Mouse (Mus musculus) megakaryocyte, adult 5-6 weeks (primary cell): ENCODE results near the gene Trim2. TPM values are rescaled to one million over a fixed set of nuclear protein-coding genes. Genes with fewer than 3 reads are reported as not detected.
A peak's percentile ranks its signal among the peaks of the same experiment; 100 is the strongest.

Source experiments
- ATAC-seq: 2 replicates; pipeline ENCODE4 v1.8.0; 2016; ENCODE audit warnings: mild to moderate bottlenecking, inconsistent platforms; ENCODE audit not compliant: poor library complexity, severe bottlenecking
- total RNA-seq, 2 experiments: library from RNA; stranded (forward) in 1 of 2; stranded (reverse) in 1 of 2; fragments of 153-499, 151-499 nt in 1 of 2; fragments of 221-1000, 200-1000 nt in 1 of 2; gene quantifications; 2 replicates each; pipeline versions ENCODE4 v1.2.3 to v1.2.4; 2015 to 2017

Gene Trim2
- total RNA-seq, 2 experiments from 2014 or later, result 0.99 TPM; not detected in 1

- ATAC-seq, result no peak
These were observed 17.7 kb downstream of the Trim2 start for GRCm38 (mm10) chr3:84288931-84289330.

GRCm38 (mm10) chr3:84287256-84287655 lies 19.4 kb downstream of the Trim2 start:
- no peak for ATAC-seq

DNA sequence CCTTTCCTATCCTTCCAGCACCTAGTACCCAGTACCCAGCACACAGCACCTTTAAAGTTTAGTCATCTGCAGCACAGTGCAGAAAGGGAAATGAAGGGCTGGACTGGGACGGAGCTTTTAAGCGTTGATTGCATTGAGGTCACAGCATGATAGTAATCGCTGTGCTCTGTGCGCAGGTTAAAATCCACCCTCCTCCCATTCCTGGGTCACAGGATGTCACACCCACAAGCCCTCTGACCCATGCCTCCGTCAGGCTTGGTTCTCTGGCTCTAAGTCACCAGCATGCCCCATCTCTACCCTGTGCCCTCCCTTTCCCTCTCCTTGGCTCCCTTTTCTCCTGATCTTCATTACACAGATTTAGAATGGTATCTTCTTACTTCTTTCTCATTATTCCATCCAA lies 20.4 kb downstream of the Trim2 start:
- ATAC-seq, result no peak

GRCm38 (mm10) chr3:84284796-84285195 lies 21.9 kb downstream of the Trim2 start:
- no peak for ATAC-seq

DNA sequence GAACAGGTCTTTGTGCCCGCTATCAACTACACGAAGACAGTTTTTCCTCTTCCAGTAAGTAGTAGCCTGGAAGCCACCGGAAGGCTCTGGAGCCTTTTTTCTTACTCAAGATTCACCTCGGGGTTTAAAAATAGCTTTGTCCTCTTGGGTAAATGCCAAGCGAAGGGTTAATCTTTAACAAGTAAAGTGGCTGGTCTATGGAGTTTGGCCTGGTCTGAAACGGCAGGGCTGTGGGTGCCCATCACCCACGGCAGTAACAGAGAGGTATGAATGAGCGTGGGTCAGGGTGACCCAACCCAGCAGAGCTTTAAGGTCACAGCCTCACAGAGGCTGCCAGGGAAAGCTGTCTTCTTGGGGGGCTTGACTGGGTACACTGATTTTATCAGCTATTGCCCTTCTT lies 23.2 kb downstream of the Trim2 start:
- no peak for ATAC-seq

- no peak for ATAC-seq
These were observed 24.7 kb downstream of the Trim2 start for GRCm38 (mm10) chr3:84281936-84282371.

DNA sequence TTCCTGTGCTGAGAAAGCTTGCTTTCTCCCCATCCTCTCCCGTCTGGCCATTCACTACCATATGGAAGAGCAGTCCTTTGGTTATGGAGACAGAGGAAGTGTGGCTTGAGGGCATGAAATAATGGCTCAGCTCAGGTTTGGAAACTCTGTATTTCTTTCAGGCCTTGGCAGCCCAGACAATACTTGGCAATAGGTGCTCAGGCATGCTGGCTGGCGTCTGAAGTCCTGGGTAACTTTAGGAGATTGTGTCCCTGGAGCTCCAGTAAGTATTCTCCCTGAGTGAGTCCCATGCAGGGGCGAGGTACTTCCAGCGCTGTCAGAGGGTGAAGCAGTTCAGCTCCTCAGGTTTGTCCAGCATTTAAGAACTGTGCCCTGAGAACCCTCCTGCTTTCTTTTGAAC lies 27.9 kb downstream of the Trim2 start:
- no peak for ATAC-seq

DNA sequence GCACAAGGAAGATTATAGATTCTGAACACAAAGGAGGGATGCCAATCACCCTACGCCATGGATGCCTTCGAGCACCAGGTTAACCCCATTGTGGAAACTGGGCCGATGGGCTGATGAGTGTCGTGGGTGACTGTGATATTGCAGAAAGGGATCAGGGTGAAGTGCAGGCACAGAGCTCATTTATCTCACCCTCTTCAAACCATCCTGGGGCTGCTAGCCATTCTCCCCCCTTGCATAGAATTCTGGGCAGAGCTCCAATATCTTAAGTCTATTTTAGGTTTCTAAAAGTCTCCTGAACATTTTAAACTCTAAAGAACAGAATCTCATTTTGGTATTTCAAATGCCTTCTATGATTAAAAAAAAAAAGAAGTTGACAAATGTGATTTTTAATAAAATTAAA lies 31.6 kb downstream of the Trim2 start:
- no peak for ATAC-seq

DNA sequence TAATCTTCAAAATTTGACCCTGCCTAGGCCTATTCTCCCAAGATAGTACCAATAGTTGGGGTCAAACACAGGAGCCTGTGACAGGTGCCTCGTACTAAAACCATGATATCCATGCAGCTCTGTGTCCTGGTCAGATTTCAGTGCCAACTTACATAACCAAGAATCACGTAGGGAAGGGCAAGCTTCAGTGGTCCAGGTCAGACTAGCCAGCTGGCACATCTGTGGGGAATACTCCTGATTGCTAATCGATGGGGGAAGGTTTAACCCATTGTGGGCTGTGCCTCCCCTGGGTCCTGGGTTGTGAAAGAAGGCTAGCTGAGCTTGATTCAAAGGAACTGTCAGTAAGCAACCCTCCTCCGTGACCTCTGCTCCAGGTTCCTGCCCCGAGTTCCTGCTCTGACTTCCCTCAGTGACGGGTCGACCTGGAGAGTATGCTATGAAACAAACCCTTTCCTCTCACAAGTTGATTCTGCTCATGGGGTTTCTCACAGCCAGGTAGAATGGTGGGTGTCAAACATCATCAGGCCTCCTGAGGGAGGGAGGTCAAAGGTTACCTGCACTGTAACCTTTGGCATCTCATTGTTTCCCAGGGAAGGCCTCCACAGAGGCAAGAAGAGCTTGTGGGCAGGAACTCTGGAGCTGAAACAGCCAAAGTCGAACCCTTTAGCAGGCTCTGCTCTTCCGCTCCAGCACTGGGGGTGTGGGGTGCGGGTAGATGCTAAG lies 34.2 kb downstream of the Trim2 start:
- no peak for ATAC-seq

DNA sequence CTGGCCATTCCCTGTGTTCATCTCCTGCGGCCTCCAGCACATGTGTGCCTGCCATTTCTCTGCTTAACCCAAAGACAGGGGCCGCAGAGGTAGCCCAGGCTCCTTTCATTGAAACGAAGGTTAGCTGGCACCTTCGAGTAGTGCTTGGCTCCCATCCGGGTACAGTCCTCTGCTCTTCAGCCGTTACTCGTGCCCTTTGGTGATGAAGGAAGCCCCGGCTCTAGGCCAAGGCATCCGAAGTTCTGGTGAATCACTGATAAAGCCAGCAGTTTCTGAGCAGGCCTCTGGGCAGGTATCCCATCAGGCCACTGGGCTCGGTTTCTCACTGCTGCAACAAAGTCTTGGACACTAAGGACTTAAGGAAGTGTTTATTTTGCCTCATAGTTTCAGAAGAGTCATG lies 34.9 kb downstream of the Trim2 start:
- ATAC-seq, result no peak

DNA sequence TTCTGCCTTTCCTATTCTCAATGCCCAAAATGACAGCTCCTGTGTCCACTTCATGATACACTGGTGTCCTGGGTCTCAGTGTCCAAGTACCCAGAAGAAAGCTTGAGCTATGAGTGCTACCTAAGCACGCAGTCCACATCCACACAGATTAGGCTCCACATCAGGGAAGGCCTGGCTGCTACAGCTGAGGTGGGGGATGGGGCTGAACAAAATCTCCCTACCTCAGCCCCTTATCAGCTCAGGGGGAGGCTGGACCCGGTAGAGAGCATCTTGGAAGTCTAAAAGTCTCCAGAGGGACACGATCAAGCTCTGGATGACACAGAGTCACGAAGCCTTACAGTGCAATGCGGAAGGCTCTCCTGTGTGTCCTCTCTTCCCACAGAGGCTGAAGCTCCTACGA lies 35.6 kb downstream of the Trim2 start:
- no peak for ATAC-seq

- ATAC-seq, result no peak
These were observed 36.1 kb downstream of the Trim2 start for GRCm38 (mm10) chr3:84270624-84270995.

DNA sequence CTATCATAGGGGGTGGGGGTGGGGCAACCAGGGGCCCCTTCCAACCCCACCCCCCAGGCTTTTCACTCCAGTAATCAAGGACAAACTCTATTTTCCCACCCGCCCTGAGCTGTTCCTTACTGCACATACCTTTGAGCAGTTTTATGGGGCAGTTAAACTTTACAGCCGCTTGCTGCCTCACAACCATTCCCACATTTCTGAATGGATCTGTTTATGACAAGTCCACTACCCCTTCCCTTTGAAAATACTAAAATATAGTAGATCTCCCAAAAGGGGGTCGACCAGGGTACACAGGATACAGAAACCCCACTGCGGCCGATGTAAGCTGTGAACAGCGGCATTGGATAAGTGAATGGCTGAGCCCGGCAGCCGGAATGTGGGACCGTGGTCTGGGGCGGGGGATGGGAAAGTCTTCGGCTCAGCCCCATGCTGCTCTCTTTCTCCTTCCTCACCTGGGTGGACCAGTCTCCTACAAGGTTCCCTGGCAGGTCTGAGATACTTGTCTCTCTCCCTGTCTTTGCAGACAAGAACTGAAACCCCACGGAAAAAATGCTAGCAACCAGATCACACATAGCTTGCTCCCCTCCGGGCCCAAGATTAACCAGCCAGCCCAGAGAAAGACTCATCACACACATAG lies 36.6 kb downstream of the Trim2 start:
- no peak for ATAC-seq

- no peak for ATAC-seq
These were observed 38.2 kb downstream of the Trim2 start for GRCm38 (mm10) chr3:84268434-84268833.

DNA sequence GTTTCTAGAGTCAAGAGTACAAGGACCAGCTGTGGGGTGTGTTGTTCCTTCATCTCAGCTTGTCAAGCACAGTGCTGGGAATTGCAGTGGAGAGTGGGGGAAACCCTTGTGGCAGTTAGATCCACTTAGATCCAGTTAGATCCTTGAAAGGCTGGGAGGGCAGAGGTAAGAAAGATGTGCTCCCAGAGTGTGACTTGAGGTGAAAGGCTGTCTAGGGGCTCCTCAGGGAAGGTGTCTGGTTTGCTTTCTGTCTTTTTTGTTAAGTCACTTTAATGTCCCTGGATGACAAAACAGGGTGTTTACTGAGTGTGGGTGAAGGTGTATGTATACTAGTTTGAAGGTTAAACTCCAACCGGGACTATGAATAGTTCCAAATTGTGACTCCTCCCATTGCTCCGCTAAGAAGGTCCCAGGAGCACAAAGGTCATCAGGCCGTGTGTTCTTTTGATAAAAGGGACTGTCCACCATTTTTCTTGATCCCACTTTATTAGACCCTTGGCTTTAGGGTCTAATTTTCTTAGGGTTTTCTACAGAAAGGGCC lies 40.2 kb downstream of the Trim2 start:
- no peak for ATAC-seq

GRCm38 (mm10) chr3:84265084-84265483 lies 41.6 kb downstream of the Trim2 start:
- ATAC-seq, result no peak

DNA sequence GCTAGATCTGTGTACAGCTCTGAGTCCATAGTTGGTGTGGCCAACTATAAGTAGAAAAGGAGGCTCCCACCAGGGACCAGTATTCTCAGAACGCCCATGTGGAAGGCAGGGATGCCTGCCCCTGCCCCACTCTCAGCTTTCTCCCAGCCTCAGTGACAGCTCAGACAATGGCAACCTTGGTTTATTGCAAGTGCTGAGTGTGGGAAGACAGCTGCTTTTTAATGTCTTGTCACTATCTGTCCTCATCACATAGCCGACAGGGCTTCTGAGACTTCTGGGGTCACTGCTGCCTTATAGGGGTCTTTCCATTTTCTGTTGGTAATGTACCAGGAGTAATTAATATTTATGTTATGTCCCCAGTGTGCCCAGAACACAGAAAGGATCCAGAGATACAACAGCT lies 42.3 kb downstream of the Trim2 start:
- ATAC-seq, result no peak

DNA sequence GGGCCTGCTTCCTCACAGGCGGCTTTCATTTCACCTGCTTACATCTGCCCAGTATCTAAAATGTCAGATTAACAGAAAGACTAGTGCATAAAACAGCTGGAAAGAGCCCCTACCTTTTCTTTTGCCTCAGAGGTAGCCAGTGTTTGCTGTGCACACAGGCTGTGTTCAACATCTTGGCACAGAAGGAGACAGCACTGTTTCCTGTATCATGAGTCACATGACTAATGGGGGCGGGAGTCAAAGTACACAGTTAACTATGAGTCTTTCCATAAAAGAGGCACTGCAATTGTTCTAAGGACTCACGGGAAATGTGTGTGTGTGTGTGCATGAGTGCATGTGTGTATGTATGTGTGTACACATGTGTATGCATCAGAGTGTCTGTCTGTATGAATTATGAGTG lies 43.9 kb downstream of the Trim2 start:
- ATAC-seq, result no peak

DNA sequence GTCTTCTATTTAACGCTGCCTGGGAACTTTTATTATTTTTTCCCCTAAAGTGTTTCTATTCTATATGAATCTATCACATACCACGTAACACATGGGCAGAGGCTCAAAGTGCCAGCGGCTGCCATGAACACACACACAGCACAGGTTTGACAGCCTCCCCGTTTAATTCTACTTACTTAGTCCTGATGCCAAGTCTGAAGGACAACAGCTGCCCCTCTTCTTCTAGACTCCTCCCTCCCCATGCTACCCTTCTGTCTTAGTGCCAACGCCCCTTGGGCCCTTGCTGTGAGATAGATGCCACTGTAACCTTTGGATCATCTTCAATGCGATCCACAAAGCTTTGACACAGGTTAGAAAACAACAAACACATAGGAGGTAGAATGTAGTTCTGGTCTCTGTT lies 44.8 kb downstream of the Trim2 start:
- ATAC-seq, result no peak

- ATAC-seq, result no peak
These were observed 45.8 kb downstream of the Trim2 start for GRCm38 (mm10) chr3:84260837-84261236.

GRCm38 (mm10) chr3:84260024-84260535 lies 46.6 kb downstream of the Trim2 start:
- peak; percentile 53 for ATAC-seq
